Mouse (Mus musculus): ENCODE measurements around the gene Rps3.

GRCm38 (mm10) chr7:99473638-99474407 lies 9.7 kb downstream of the Rps3 start:
- TF ChIP-seq GATA1 (IDR thresholded peaks at IDR 0.05; ENCODE audit: borderline replicate concordance, low read length) (no peak), FLI1 (IDR thresholded peaks at IDR 0.05; ENCODE audit: low read length) (no peak)

All from megakaryocyte, embryonic 14.5 days (primary cell).